In the genomic region with DNA sequence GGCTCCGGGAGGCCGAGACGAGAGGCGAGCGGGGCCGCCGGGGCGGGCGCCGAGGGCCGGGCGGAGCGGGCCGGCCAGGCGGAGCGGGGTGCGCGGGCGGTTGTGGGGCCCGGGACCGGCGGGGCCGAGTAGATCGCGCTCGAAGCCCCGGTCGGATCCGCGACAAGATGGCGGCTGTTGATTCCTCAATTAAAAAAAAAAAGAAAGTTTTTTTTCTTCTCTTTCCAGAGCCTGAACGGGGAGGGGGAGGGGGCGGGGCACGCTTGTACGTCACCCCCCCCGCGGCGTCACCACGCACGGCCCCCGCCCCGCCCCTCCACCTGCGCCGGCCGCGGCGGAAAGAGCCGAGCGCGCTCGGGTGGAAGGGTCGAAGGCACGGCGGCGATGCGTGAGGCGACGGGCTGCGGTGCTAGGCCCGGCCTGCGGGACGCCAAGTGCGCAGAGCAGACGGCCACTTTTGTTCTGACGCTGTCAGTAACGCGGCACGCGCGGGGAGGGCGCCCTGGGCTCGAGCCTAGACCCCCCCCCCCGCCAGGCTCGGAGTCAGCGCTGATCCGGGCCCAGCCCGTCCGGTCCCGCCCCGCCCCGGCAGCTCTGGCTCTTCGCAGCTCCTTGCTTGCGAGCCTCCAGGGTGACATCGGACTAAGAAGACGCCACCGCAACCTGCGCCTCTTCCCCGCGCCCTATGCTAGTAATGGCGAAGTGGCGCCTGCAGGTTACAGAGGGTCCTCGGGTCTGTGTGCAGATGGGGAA, we compare ENCODE assay signal across 8 mouse cellular contexts. TPM values are rescaled to one million over a fixed set of nuclear protein-coding genes. Genes with fewer than 3 reads are reported as not detected.
DNase-seq lines count a peak whose midpoint lies in the region; ATAC-seq and TF ChIP-seq lines count a peak whose summit lies in the region.

A gene (minus strand): TSS at position 199 of the 753 bp plus-strand sequence.

- peak within 1 kb of the TSS; percentile 81 for H3K4me3 ChIP-seq in hindbrain, postnatal 0 days (ENCODE audit: low read length)
- peak within 1 kb of the TSS; percentile 58 for H3K4me3 ChIP-seq in left cerebral cortex, adult 2 months

- peaks cover 15% of the 10 kb centered on the region; the same call in 1 of the 2 replicates for H3K4me1 ChIP-seq in hindbrain, postnatal 0 days (ENCODE audit: insufficient read depth, low read length)

- no peaks in the 10 kb centered on the region for H3K36me3 ChIP-seq in hindbrain, postnatal 0 days (ENCODE audit: insufficient read depth, low read length)

- DNase-seq in T-cell, adult 2 months (ENCODE audit: low spot score), result peak; percentile 87
- DNase-seq in cerebellum, postnatal 36 days, result peak; percentile 93 to 95
- peak; percentile 89 for DNase-seq in gastrocnemius, adult 18-20 months (ENCODE audit: low spot score)
- DNase-seq in hindbrain, postnatal 0 days (ENCODE audit: low spot score), result peak; percentile 97
- peak; percentile 91 to 93 for DNase-seq in left cerebral cortex, adult 2 months (ENCODE audit: extremely low spot score in 1 of 2, low spot score in 2 of 2)
- DNase-seq in right cerebral cortex, adult 2 months (ENCODE audit: low spot score in 2 of 2), result peak; percentile 86 to 88
- DNase-seq in urinary bladder, postnatal 14 days (ENCODE audit: low spot score), result peak; percentile 90

- peak within 1 kb of the TSS; percentile 94 for H3K4me2 ChIP-seq in hindbrain, postnatal 0 days (ENCODE audit: low read depth, low read length)

- ATAC-seq in hindbrain, postnatal 0 days, result peak; percentile 97
- peak; percentile 86 for ATAC-seq in megakaryocyte, adult 5-6 weeks (ENCODE audit: poor library complexity, severe bottlenecking)

- WGBS in hindbrain, postnatal 0 days, result under 1% methylated on average over 55 of the region's 92 CpGs

- peak within 1 kb of the TSS; percentile 100 for H3K27ac ChIP-seq in hindbrain, postnatal 0 days
- H3K27ac ChIP-seq in left cerebral cortex, adult 2 months, result peak within 1 kb of the TSS; percentile 94

- intact Hi-C loops in left cerebral cortex, adult 2 months (cut with DNase I), result loop anchor here (5.0 kb wide), 3 partner anchors 53 to 137 kb away; a partner anchor contains a TSS

- peak within 1 kb of the TSS; percentile 95 for H3K9ac ChIP-seq in hindbrain, postnatal 0 days (replicated peaks; ENCODE audit: low read length)

- no peak; the same call in 1 of the 2 replicates for TF ChIP-seq CTCF in hindbrain, postnatal 0 days (IDR thresholded peaks at IDR 0.05; ENCODE audit: low read depth)
- no peak; the same call in 1 of the 2 replicates for TF ChIP-seq CTCF in left cerebral cortex, adult 2 months (IDR thresholded peaks at IDR 0.05)

- H3K9me3 ChIP-seq in hindbrain, postnatal 0 days (ENCODE audit: low read length), result no peaks in the 10 kb centered on the region

- H3K27me3 ChIP-seq in hindbrain, postnatal 0 days (ENCODE audit: insufficient read depth, low read length), result no peaks in the 10 kb centered on the region

RNA-seq across cellular contexts. Expression of the gene that starts here (rescaled TPM):
- 10 to 100 TPM; 35.2 to 37.9 TPM for total RNA-seq in gastrocnemius, adult 18-20 months (2021)
- 59.4 and 61.6 TPM in 2 replicates for total RNA-seq in hindbrain, postnatal 0 days (2014; rRNA removed)
- polyA plus RNA-seq in hindbrain, postnatal 0 days (2015; fragmentation: Nextera tagmentation; extraction: Ambion mirVana), result 28.3 and 29.8 TPM in 2 replicates
- 10 to 100 TPM; 91.5 to 92.3 TPM for total RNA-seq in left cerebral cortex, adult 2 months (2021)
- total RNA-seq in megakaryocyte, adult 5-6 weeks (2015), result 60.8 and 65.3 TPM in 2 replicates
- 17.1 and 25.8 TPM in 2 replicates for total RNA-seq in megakaryocyte, adult 5-6 weeks (2017)

Comparison
In these comparisons a context has a peak if more than half of its experiments do, and no peak if none do; other contexts are left out.
1. Peak in every context shown above with its lines: DNase-seq, ATAC-seq, H3K4me3 ChIP-seq and H3K27ac ChIP-seq.